Mouse (Mus musculus): Measurements from ENCODE around the gene Cep55.

Cep55 gene

GRCm38 (mm10) chr19:38096858-38097758 is 42.3 kb downstream of the Cep55 start, which contains the start of gene Ffar4:
TSS of gene Ffar4 (plus strand) at chr19:38097071.
- DNase-seq (ENCODE audit: low read depth, low spot score), result no peak

DNA sequence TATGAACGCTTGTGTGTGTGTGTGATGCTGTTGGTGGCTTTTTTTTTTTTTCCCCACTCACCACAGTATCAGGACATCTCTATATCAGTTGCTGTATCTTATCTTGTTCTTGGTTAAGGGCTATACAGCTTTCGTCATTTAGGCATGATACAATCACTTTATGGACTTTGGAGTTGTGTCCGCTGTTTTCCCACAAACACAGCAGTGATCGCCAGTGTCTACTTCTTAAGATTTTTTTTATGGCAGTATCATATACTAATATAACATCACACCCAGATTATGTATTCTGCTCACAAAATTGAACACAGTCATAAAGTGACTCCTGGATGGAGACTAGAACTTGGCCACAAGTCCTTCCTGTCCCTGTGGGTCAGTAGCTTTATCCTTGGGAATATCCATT is 53.1 kb downstream of the Cep55 start:
- no peak for DNase-seq (ENCODE audit: low read depth, low spot score)

- DNase-seq (ENCODE audit: low read depth, low spot score), result no peak
Observed at GRCm38 (mm10) chr19:38109506-38110242, 54.9 kb downstream of the Cep55 start.

- DNase-seq (ENCODE audit: low read depth, low spot score), result no peak
Observed at GRCm38 (mm10) chr19:38111056-38111455, 56.2 kb downstream of the Cep55 start.

- DNase-seq (ENCODE audit: low read depth, low spot score), result no peak
Observed at GRCm38 (mm10) chr19:38112575-38112974, 57.8 kb downstream of the Cep55 start.

GRCm38 (mm10) chr19:38114834-38115491 is 60.2 kb downstream of the Cep55 start:
- DNase-seq (ENCODE audit: low read depth, low spot score), result no peak

GRCm38 (mm10) chr19:38120123-38120760 is 65.4 kb downstream of the Cep55 start:
- DNase-seq (ENCODE audit: low read depth, low spot score), result no peak

- no peak for DNase-seq (ENCODE audit: low read depth, low spot score)
Observed at GRCm38 (mm10) chr19:38123921-38124320, 69.1 kb downstream of the Cep55 start.

Data from telencephalon, adult 2 months (tissue).